Mouse (Mus musculus): Measurements from ENCODE around the gene Sema3b.

Gene Sema3b

GRCm38 (mm10) chr9:107633091-107633660 is 24.1 kb upstream of the Sema3b start:
- DNase-seq (ENCODE audit: low read depth, low spot score), result no peak

- no peak for DNase-seq (ENCODE audit: low read depth, low spot score)
These were observed 23.4 kb upstream of the Sema3b start for GRCm38 (mm10) chr9:107632478-107632877.

GRCm38 (mm10) chr9:107631861-107632260 is 22.8 kb upstream of the Sema3b start:
- no peak for DNase-seq (ENCODE audit: low read depth, low spot score)

- DNase-seq (ENCODE audit: low read depth, low spot score), result no peak
These were observed 22.3 kb upstream of the Sema3b start for GRCm38 (mm10) chr9:107631311-107631826.

DNA sequence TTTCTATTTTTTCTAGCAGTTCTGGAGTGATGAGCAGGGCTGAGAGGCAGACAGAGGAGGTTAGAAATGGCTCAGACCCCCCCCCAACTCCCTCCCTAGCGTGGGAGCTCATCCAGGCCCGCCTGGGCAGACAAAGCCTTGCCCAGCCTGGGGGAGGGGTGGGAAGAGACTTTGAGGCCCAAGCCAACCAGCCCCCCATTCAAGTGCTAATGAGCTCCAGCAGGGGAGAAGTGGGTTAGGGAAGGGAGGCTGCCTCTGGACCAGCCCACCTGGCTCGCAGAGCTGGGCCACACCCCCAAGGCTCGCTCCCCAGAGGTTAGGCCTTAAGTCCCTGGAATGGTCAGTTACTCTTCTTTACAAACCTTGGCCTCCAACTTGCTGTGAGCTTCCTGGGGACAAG is 21.5 kb upstream of the Sema3b start:
- DNase-seq (ENCODE audit: low read depth, low spot score), result no peak

GRCm38 (mm10) chr9:107629901-107630425 is 20.9 kb upstream of the Sema3b start:
- DNase-seq (ENCODE audit: low read depth, low spot score), result no peak

- no peak for DNase-seq (ENCODE audit: low read depth, low spot score)
These were observed 20.3 kb upstream of the Sema3b start for GRCm38 (mm10) chr9:107629411-107629730.

DNA sequence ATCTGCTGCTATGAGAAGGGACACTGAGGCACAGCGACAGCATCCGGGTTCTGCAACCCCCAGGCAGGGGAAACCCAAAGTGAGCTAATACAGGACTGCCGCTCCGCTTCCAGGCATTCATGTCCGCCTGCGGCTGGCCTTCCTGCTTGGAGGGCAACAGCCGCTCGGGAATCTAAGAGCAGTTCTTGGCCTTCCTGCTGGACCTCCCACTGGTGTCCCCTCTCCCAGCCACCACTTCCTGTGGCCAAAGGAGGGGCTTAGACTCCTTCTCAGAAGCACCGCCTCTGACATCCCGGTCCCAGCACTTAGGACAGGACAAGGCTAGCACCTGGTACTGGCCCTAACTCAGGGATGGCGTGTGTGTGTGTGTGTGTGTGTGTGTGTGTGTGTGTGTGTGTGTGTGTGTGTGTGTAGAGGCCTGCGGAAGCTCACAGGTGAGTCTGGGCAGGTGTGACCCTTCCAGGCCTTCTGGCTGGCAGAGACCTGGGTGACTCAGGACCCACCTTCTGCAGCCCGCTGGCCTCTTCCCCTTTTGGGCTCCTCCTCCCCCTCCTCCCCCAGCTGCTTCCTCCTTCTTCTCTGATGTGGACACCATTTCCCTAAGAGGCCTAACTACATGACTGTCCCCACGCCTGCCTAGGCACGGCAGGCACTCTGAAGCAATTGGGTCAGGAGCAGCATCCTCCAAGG is 19.8 kb upstream of the Sema3b start:
- DNase-seq (ENCODE audit: low read depth, low spot score), result no peak

DNA sequence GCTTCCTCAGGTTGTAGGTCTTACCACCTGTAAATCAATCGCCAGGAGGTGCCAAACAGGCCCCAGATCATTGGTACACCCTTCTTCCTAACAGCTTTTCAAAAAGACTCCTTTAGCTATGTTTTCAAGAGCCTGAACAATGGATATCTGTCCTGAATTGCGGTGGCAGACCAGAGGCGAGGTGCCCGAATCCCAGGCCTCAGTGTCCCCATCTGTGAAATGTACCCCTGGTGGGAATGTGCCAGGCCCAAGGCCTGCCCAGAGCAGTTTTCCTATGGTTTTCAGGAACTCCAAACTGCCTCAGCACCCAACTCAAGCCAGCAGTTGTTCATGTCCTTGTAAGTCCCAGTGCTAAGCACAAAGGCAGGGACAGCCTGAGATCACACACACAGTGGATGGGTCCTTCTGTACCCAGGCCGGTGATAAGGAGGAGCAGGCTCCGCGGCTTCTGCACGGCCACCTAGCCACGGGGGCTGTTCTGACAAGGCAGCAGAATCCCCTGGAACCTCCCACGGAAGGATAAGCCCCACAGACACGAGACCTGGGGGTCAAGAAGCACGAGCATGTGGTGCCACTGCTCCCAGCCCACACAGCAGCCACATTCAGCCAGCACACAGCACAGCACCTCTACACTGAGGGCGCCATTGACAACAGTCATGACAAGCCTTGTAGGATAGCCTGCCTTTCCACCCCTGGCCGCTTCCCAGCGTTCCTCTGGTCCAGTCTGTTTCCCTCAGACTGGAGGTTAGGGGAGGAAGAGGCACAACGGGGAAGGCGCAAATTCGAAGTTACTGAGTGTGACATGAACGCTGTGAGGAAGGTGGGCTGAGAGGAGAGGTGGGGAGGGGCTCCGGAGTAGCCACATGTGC is 18.6 kb upstream of the Sema3b start:
- DNase-seq (ENCODE audit: low read depth, low spot score), result no peak

GRCm38 (mm10) chr9:107626844-107627277 is 17.8 kb upstream of the Sema3b start:
- DNase-seq (ENCODE audit: low read depth, low spot score), result no peak

DNA sequence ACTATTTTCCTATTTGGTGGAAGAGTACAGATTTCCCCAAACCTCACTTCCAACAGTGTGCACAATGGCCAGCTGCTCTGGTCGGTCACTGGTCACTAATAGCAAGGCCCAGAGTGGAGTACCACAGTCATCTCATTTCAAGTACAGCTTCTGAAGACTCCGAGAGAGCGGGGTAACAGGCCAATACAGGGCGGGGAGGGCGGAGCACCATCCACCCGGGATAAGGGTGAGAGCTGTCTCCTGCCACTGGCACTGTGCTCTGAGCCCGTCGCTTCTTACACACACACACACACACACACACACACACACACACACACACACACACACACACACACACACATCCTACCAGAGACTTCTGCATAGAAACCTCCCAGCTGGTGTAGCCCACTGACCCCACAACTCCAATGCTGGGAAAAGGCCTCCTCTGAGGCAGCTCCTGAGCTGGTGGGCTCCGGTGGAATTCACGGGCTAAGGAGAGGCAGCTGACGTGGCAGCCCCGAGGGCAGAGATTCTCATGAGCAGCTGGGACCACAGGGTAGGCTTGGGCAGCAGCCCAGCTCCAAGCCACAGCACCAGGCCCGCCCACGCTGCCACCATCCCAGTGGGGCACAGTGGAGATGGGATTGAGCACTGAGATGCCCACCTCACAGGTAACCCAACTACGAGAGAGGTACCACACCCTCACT is 17.3 kb upstream of the Sema3b start:
- DNase-seq (ENCODE audit: low read depth, low spot score), result no peak

DNA sequence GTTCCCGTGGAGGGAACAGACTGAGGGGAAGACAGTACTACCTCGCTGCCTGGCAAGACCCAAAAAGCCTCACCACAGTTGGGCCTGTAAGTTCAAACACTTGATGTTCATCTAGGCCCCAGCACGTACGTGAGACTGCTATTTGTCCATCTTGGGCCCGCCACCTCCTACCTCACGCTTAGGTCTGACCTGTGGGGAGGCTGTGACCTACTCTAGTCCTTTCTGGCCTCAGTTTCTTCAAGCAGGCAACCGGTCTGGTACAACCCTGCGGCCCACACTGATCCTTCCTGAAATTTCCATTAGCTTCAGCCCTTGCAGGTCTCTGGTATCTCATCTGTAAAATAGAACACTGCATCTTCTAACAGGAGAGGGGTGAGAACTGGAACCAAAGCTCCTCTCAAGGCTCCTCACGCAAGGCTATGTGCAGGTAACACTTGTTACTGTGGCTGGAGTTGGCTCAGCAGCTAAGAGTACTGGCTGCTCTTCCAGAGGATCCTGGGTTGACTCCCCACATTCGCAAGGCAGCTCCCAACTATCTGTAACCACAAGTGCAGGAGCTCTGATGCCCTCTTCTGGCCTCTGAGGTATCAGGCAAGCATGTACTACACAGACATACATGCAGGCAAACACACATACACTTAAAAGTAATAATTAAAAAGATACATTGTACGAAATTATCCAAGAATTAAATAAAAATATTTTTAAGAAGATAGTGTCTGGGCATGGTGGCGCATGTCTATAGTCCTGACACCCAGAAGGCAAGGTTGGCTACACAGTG is 16.5 kb upstream of the Sema3b start:
- DNase-seq (ENCODE audit: low read depth, low spot score), result no peak

DNA sequence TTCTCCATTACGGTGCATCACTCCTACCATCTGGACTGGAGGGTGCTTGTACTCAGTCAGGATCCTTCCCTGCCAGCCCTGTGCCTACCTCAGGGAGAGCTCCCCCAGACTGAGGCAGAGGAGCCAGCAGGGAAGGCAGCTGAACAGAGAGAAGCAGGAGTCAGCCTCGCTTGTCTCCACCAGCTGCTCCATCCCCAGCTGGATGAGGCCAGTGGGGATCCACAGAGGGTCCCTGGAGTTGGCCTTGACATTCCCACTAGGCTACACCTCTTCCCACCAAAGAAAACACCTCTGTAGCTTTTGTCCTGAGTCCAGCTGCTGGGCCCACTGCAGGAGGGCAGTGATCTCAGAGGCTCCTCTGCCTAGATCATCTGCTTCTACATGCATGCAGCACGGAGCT is 15.9 kb upstream of the Sema3b start:
- no peak for DNase-seq (ENCODE audit: low read depth, low spot score)

- DNase-seq (ENCODE audit: low read depth, low spot score), result no peak
These were observed 15.5 kb upstream of the Sema3b start for GRCm38 (mm10) chr9:107624539-107624938.

DNA sequence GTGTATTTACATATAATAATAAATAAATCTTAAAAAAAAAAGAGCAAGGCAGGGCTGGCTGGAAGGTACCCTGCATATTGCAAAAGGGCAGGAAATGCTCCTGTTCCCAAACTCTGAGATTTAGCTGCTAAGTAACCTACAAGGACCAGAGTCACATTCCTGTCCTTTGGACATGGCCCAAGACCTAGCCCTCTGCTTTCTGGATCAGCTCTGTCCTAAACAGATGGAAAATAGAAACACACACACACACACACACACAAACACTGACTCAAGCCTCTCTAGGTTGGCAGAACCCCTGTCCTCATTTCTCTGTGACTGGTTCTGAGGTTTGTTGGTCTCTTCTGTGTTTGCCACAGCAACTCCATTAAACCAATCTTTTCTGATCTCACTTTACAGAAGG is 11.9 kb upstream of the Sema3b start:
- no peak for DNase-seq (ENCODE audit: low read depth, low spot score)

DNA sequence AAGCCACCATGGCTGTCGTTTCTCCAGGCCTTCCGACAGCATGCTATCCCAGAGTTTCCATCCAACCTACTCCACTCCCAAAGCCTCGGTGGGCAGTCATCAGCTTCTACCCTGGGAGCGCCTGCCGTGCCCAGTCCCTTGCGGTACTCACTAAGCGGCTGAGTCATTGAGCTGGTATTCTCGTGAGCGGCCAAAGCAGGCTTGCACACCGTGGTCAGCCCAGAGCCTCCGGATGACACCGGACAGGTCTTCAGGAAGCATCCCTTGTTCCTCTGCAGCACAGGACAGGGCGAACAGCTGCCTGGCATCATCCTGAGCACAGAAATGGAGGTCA is 10.5 kb upstream of the Sema3b start:
- DNase-seq (ENCODE audit: low read depth, low spot score), result no peak

- no peak for DNase-seq (ENCODE audit: low read depth, low spot score)
These were observed 9.9 kb upstream of the Sema3b start for GRCm38 (mm10) chr9:107618778-107619545.

DNA sequence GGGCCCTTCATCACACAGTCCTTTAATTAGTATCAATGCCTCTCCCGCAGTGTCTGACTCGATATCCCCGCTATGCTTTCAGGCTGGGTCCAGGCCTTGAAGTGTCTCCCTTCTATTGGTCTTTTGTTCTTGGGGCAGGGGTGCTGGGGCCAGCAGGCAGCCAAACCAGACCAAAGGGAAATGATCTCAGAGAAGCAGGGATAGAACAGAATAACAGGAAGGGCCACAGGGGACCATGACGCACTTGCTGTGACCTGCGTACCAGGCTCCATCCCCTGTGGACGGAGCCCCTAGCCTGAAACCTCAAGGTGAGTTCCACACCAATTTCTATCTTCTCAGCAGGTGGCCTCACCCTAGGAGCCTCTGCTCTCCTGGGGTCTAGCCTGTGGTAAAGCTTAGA is 9.1 kb upstream of the Sema3b start:
- no peak for DNase-seq (ENCODE audit: low read depth, low spot score)

DNA sequence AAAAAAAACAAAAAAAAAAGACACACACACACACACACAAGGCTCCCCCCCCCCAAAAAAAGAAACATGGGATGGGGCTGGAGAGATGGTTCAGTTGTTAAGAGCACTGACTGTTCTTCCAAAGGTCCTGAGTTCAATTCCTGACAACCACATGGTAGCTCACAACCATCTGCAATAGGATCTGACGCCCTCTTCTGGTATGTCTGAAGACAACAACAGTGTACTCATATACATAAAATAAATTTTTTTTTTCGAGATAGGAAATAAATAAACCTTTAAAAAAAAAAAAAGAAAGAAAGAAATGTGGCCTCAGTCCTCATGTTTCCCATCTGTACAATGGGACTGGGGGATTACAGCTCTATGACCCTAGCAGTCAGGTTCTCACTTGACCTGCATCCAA is 8.4 kb upstream of the Sema3b start:
- DNase-seq (ENCODE audit: low read depth, low spot score), result no peak

- DNase-seq (ENCODE audit: low read depth, low spot score), result no peak
These were observed 6.0 kb upstream of the Sema3b start for GRCm38 (mm10) chr9:107615035-107615434.
